Mouse (Mus musculus) CH12.LX (cell line): Measurements from ENCODE around the gene Milr1. TPM values are rescaled to one million over a fixed set of nuclear protein-coding genes. Genes with fewer than 3 reads are reported as not detected.

Experiments used
- DNase-seq: peaks from one replicate; pipeline ENCODE4 v3.0.0-alpha.2; 2013; ENCODE audit errors: extremely low read depth
- H3K27ac ChIP-seq: 2 replicates; pipeline ENCODE4 v1.5.1; 2012; ENCODE audit warnings: low read depth, mild to moderate bottlenecking, control low read depth, moderate library complexity; ENCODE audit not compliant: insufficient read depth
- H3K27me3 ChIP-seq: replicated peaks from 2 replicates; pipeline ENCODE3; 2012; ENCODE audit warnings: inconsistent platforms
- H3K36me3 ChIP-seq, 2 experiments: replicated peaks in 1 of 2; 2 replicates each; pipeline versions ENCODE3 to v1.6.1; 2012; ENCODE audit warnings: inconsistent platforms in 1 of 2, low read length in 1 of 2, mild to moderate bottlenecking in 1 of 2, mixed read lengths in 1 of 2, moderate library complexity in 1 of 2; ENCODE audit not compliant: control insufficient read depth in 1 of 2, insufficient read depth in 1 of 2
- H3K4me1 ChIP-seq, 2 experiments: 2 replicates each; pipeline ENCODE4 v1.6.1; 2012; ENCODE audit warnings: inconsistent platforms in 1 of 2, moderate library complexity in 1 of 2; ENCODE audit not compliant: insufficient read depth in 2 of 2, control insufficient read depth in 1 of 2
- H3K4me2 ChIP-seq: 2 replicates; pipeline ENCODE4 v1.6.1; 2012; ENCODE audit warnings: low read depth, mild to moderate bottlenecking, control low read depth; ENCODE audit not compliant: poor library complexity, insufficient read depth, severe bottlenecking
- H3K4me3 ChIP-seq, 3 experiments: fragments of 150-350 bp in 1 of 3; sonication (generic) in 1 of 3; replicated peaks in 1 of 3; 2 replicates each; pipeline versions ENCODE3 to v1.5.1; 2011 to 2012; ENCODE audit warnings: low read depth in 2 of 3, low read length in 2 of 3, mild to moderate bottlenecking in 2 of 3, moderate library complexity in 2 of 3, control low read depth in 1 of 3, improper control_type of control experiment in 1 of 3, inconsistent platforms in 1 of 3, mixed read lengths in 1 of 3; ENCODE audit not compliant: poor library complexity in 1 of 3
- H3K79me2 ChIP-seq: replicated peaks from 2 replicates; pipeline ENCODE4 v1.6.1; 2012; ENCODE audit warnings: mild to moderate bottlenecking, moderate library complexity; ENCODE audit not compliant: control insufficient read depth, poor library complexity, insufficient read depth, severe bottlenecking; ENCODE audit errors: extremely low read depth
- H3K9ac ChIP-seq: 2 replicates; pipeline ENCODE4 v1.6.1; 2012; ENCODE audit warnings: low read depth, mild to moderate bottlenecking, control low read depth, moderate library complexity; ENCODE audit not compliant: insufficient read depth
- H3K9me3 ChIP-seq: replicated peaks from 2 replicates; pipeline ENCODE3; 2012; ENCODE audit warnings: low read length, inconsistent platforms, mixed read lengths
- BHLHE40 ChIP-seq: IDR thresholded peaks from 2 replicates; pipeline ENCODE4 v1.6.1; 2011; ENCODE audit warnings: mild to moderate bottlenecking, low read depth, low read length, improper control_type of control experiment
- CHD1 ChIP-seq: IDR thresholded peaks from 2 replicates; pipeline ENCODE4 v1.6.1; 2012; ENCODE audit warnings: low read depth, low read length, improper control_type of control experiment, inconsistent platforms
- CHD2 ChIP-seq: IDR thresholded peaks from 2 replicates; pipeline ENCODE4 v1.6.1; 2011; ENCODE audit warnings: low read length, improper control_type of control experiment
- ELF1 ChIP-seq: IDR thresholded peaks from 2 replicates; pipeline ENCODE4 v1.6.1; 2014; ENCODE audit warnings: low read depth, mild to moderate bottlenecking, inconsistent platforms, low read length, improper control_type of control experiment
- ETS1 ChIP-seq: conservative IDR thresholded peaks from 2 replicates; pipeline ENCODE4 v1.6.1; 2012; ENCODE audit warnings: low read depth, mild to moderate bottlenecking, inconsistent platforms, low read length, improper control_type of control experiment, moderate library complexity
- HCFC1 ChIP-seq: IDR thresholded peaks from 2 replicates; pipeline ENCODE4 v1.6.1; 2012; ENCODE audit warnings: low read depth, mild to moderate bottlenecking, inconsistent platforms, low read length, improper control_type of control experiment
- JUND ChIP-seq: conservative IDR thresholded peaks from 2 replicates; pipeline ENCODE4 v1.6.1; 2011; ENCODE audit warnings: low read depth, low read length, improper control_type of control experiment
- MEF2A ChIP-seq: IDR thresholded peaks from 2 replicates; pipeline ENCODE4 v1.6.1; 2014; ENCODE audit warnings: low read depth, mild to moderate bottlenecking, inconsistent platforms, low read length, improper control_type of control experiment, borderline replicate concordance
- MXI1 ChIP-seq: IDR thresholded peaks from 2 replicates; pipeline ENCODE4 v1.6.1; 2011; ENCODE audit warnings: mild to moderate bottlenecking, low read depth, low read length, improper control_type of control experiment
- MYC ChIP-seq: IDR thresholded peaks from 2 replicates; pipeline ENCODE4 v1.6.1; 2011; ENCODE audit warnings: low read depth, mild to moderate bottlenecking, improper control_type of control experiment, low read length
- NELFE ChIP-seq: IDR thresholded peaks from 2 replicates; pipeline ENCODE4 v1.6.1; 2011; ENCODE audit warnings: low read depth, low read length, improper control_type of control experiment
- NRF1 ChIP-seq: IDR thresholded peaks from 2 replicates; pipeline ENCODE4 v1.6.1; 2014; ENCODE audit warnings: low read depth, mild to moderate bottlenecking, inconsistent platforms, low read length, improper control_type of control experiment, moderate library complexity
- POLR2A ChIP-seq: IDR thresholded peaks from 2 replicates; pipeline ENCODE4 v1.6.1; 2011; ENCODE audit warnings: low read depth, mild to moderate bottlenecking, improper control_type of control experiment, low read length
- POLR2AphosphoS2 ChIP-seq: IDR thresholded peaks from 2 replicates; pipeline ENCODE4 v1.6.1; 2011; ENCODE audit warnings: low read depth, low read length, improper control_type of control experiment
- RCOR1 ChIP-seq: conservative IDR thresholded peaks from 2 replicates; pipeline ENCODE4 v1.6.1; 2012; ENCODE audit warnings: low read depth, mild to moderate bottlenecking, inconsistent platforms, low read length, improper control_type of control experiment
- SIN3A ChIP-seq: IDR thresholded peaks from 2 replicates; pipeline ENCODE4 v1.6.1; 2012; ENCODE audit warnings: low read length, improper control_type of control experiment, inconsistent platforms
- SMC3 ChIP-seq: IDR thresholded peaks from 2 replicates; pipeline ENCODE4 v1.6.1; 2011; ENCODE audit warnings: low read depth, low read length, improper control_type of control experiment
- TBP ChIP-seq: conservative IDR thresholded peaks from 2 replicates; pipeline ENCODE4 v1.6.1; 2011; ENCODE audit warnings: low read depth, low read length, improper control_type of control experiment
- UBTF ChIP-seq: IDR thresholded peaks from 2 replicates; pipeline ENCODE4 v1.6.1; 2012; ENCODE audit warnings: low read depth, mild to moderate bottlenecking, inconsistent platforms, low read length, improper control_type of control experiment, moderate library complexity
- USF1 ChIP-seq: IDR thresholded peaks from 2 replicates; pipeline ENCODE4 v1.6.1; 2014; ENCODE audit warnings: low read depth, mild to moderate bottlenecking, inconsistent platforms, low read length, improper control_type of control experiment
- USF2 ChIP-seq: conservative IDR thresholded peaks from 2 replicates; pipeline ENCODE4 v1.6.1; 2011; ENCODE audit warnings: low read depth, low read length, improper control_type of control experiment
- ZC3H11A ChIP-seq: IDR thresholded peaks from 2 replicates; pipeline ENCODE4 v1.6.1; 2012; ENCODE audit warnings: low read depth, mild to moderate bottlenecking, inconsistent platforms, low read length, improper control_type of control experiment
- ZMIZ1 ChIP-seq: IDR thresholded peaks from 2 replicates; pipeline ENCODE4 v1.6.1; 2012; ENCODE audit warnings: low read depth, mild to moderate bottlenecking, inconsistent platforms, low read length, improper control_type of control experiment
- ZNF384 ChIP-seq: IDR thresholded peaks from 2 replicates; pipeline ENCODE4 v1.6.1; 2012; ENCODE audit warnings: low read depth, low read length, improper control_type of control experiment, inconsistent platforms
- dilution Hi-C: fragments of 300-500 bp; cut with MboI; formaldehyde crosslinking; loops from 2 replicates; pipeline ENCODE4 v1.14.3; 2020; ENCODE audit warnings: low sequenced_read_pairs; ENCODE audit not compliant: extremely low pct_unique_long_range_greater_than_20kb, extremely low pct_ligation_motif_present
- in situ Hi-C: fragments of 300-500 bp; cut with MboI; formaldehyde crosslinking; loops from 3 replicates; pipeline ENCODE4 v1.14.3; 2019; ENCODE audit warnings: low sequenced_read_pairs, low pct_ligation_motif_present, low pct_unique_long_range_greater_than_20kb, mixed read lengths
- polyA plus RNA-seq: library from polyadenylated mRNA; unstranded; fragments of >175 nt; gene quantifications from 2 replicates; pipeline ENCODE4 v1.2.1, GENCODE M21; 2012; ENCODE audit warnings: low read depth; ENCODE audit not compliant: insufficient read length
- total RNA-seq, 2 experiments: library from RNA; depleted of rRNA; stranded (reverse); fragments of 300-350 nt in 1 of 2; fragments of >200 nt in 1 of 2; gene quantifications; 2 replicates each; pipeline ENCODE4 v1.2.3; 2012 to 2014

The Milr1 gene
- total and polyA plus RNA-seq, 3 experiments, result 22.0 to 41.2 (median 35.4) TPM

GRCm38 (mm10) chr11:106778589-106779387 is 27.8 kb downstream of the Milr1 start:
- H3K27ac ChIP-seq, result peak overlapping the region; percentile 92
- peaks cover 42% of the 10 kb centered on the region for H3K79me2 ChIP-seq
- in situ Hi-C loops, result no loop called here
- no peak for DNase-seq
- no peaks in the 10 kb centered on the region for H3K9me3 ChIP-seq
- dilution Hi-C loops, result no loop called here
- H3K4me2 ChIP-seq, result peak overlapping the region; percentile 10; the same call in 1 of the 2 replicates
- peak overlapping the region; percentile 89 for H3K9ac ChIP-seq
- H3K36me3 ChIP-seq, result peaks cover 52 to 67% of the 10 kb centered on the region in 2 experiments
- H3K4me1 ChIP-seq, result peaks cover 4 to 44% of the 10 kb centered on the region in 2 experiments; a peak in 2 of 4 replicates
- H3K27me3 ChIP-seq, result no peaks in the 10 kb centered on the region
- TF ChIP-seq NELFE (no peak), ZNF384 (peak; percentile 79), USF1 (no peak)
- peak overlapping the region; percentile 74 to 95 (median 76) for H3K4me3 ChIP-seq

- peaks cover 50% of the 10 kb centered on the region for H3K79me2 ChIP-seq
- H3K9ac ChIP-seq, result peak within 1 kb of the TSS; percentile 89
- peak; percentile 98 for DNase-seq
- peaks cover 4 to 52% of the 10 kb centered on the region in 2 experiments; a peak in 2 of 4 replicates for H3K4me1 ChIP-seq
- dilution Hi-C loops, result no loop called here
- no peaks in the 10 kb centered on the region for H3K27me3 ChIP-seq
- peaks cover 51 to 67% of the 10 kb centered on the region in 2 experiments for H3K36me3 ChIP-seq
- H3K9me3 ChIP-seq, result no peaks in the 10 kb centered on the region
- TF ChIP-seq JUND (no peak), ELF1 (peak; percentile 92), ZMIZ1 (peak; percentile 98), ZC3H11A (no peak), BHLHE40 (peak; percentile 87), SMC3 (no peak), POLR2AphosphoS2 (peak; percentile 100), ZNF384 (peak; percentile 45), HCFC1 (peak; percentile 83), NRF1 (no peak), USF2 (no peak), SIN3A (peak; percentile 97), MYC (peak; percentile 83; the same call in 1 of the 2 replicates), CHD1 (no peak), NELFE (peak; percentile 96; the same call in 1 of the 2 replicates), CHD2 (peak; percentile 93), ETS1 (no peak), POLR2A (peak; percentile 97), USF1 (no peak), UBTF (peak; percentile 95; the same call in 1 of the 2 replicates), MXI1 (peak; percentile 87; the same call in 1 of the 2 replicates), TBP (peak; percentile 86), MEF2A (no peak), RCOR1 (no peak)
- in situ Hi-C loops, result no loop called here
- H3K27ac ChIP-seq, result peak within 1 kb of the TSS; percentile 92
- peak within 1 kb of the TSS; percentile 74 to 95 (median 76) for H3K4me3 ChIP-seq
- H3K4me2 ChIP-seq, result peak within 1 kb of the TSS; percentile 59
Observed at GRCm38 (mm10) chr11:106779388-106780088, 28.5 kb downstream of the Milr1 start, which contains the start of gene Polg2. TSS of gene Polg2 (minus strand) at chr11:106779537.
